Mouse (Mus musculus) ZHBTc4 (cell line): ENCODE results near the gene Polr3c.
"Not testable (repeated sequence)": the region's sequence is repeated elsewhere in the genome, so short reads cannot be mapped to it uniquely, and the experiment has no call there.

Experiments used
- DNase-seq: peaks from one replicate; pipeline ENCODE4 v3.0.0-alpha.2; 2011; ENCODE audit warnings: low read depth, low spot score

Gene Polr3c

GRCm38 (mm10) chr3:96708684-96709064 is 18.8 kb downstream of the Polr3c start:
- DNase-seq = no peak

GRCm38 (mm10) chr3:96707903-96708683 is 19.3 kb downstream of the Polr3c start, which contains the start of gene Nudt17:
Nudt17 (minus strand) TSS chr3:96708562.
- DNase-seq = peak; percentile 87

DNA sequence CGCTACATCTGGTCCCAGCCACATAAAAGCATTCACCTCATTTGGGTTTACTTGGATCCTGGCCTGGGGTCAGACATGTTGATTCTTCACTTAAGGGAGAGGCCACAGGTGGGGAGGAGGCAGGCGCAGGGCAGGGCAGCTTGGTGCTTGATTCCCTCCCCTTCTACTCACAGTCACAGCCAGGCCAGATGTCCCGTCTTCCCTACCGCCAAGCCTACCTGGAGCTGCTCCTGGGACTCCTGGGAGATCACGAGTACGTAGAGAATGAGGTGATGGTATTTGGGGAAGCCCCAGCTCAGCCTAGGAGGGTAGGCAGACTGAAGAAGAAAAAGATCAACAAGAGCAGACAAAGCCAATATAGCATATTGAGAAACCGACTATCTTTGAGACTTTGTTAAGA is 20.4 kb downstream of the Polr3c start:
- no peak for DNase-seq

- DNase-seq = no peak
Measured at GRCm38 (mm10) chr3:96706217-96706616, 21.2 kb downstream of the Polr3c start.

DNA sequence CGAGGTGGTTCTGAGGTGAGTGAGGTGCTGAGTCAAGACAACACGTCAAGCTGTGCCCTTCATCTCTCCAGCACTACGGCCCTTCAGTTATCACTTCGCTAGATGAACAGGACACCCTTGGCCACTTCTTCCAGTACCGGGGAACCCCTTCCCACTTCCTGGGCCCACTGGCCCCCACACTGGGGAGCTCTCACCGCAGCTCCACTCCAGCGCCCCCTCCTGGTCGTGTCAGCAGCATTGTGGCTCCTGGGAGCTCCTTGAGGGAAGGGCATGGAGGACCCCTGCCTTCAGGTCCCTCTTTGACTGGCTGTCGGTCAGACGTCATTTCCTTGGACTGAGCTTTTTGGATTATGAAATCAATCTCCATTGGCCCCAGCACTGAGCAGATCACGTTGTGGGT is 22.6 kb downstream of the Polr3c start:
- DNase-seq = peak; percentile 52

DNA sequence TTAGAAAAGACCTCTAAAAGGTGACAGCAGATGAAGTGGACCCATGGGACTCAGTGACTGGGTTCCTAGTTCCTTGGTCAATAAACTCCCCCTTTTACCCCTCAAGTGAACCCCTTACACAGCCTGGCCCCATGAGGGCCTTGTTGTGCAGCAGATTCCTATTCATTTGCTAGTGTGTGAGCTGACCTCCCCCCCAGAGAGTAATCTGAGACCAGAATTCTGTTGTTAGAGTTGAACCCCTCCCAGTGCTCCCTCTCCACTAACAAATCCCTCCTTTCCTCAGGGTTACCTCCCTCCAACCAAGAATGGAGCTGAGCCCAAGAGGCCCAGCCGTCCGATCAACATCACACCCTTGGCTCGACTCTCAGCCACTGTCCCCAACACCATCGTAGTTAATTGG is 26.4 kb downstream of the Polr3c start:
- DNase-seq = no peak

DNA sequence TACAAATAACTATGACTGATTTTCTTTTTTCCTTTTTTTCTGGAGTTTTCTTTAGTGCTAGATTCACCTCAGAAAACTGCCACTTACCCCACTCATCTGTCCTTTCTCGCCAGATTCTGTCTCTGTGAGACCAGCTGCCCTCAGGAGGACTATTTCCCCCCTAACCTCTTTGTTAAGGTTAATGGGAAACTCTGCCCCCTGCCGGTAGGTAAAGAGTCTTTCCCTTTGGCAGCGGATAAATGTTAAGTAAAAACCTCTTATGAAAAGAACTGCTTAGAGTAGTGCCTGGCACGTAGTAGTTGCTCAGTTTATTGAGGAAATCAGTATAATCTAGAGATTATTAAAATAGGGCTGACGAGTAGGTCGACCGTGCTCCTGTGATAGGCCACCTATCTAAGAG is 27.1 kb downstream of the Polr3c start:
- DNase-seq = peak; percentile 76

DNA sequence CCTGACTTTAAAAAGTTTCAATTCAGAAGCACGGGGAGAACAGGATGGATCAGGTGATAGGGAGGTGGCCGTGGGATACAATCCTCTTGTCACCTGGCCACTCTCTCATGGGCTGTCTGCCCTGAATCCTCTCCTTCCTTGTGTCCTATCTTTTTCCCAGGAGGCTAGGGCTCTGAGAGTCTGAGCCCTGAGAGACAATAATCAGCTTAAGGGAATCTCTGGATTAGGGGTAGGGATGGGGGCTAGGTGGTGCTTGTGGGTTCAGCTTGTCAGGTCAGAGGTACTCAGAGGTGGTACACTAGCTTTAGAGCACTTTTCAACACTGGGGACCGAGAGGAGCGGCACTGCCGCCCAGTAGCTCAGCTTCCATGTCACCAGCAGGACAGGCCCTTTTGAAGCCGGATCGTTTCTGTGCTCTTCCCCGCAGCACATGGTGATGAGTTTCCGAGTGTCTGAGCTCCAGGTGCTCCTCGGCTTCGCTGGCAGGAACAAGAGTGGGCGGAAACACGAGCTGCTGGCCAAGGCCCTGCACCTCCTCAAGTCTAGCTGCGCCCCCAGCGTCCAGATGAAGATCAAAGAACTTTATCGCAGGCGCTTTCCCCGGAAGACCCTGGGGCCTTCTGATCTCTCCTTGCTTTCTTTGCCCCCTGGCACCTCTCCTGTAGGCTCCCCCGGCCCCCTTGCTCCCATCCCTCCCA is 28.3 kb downstream of the Polr3c start:
- no peak for DNase-seq

DNA sequence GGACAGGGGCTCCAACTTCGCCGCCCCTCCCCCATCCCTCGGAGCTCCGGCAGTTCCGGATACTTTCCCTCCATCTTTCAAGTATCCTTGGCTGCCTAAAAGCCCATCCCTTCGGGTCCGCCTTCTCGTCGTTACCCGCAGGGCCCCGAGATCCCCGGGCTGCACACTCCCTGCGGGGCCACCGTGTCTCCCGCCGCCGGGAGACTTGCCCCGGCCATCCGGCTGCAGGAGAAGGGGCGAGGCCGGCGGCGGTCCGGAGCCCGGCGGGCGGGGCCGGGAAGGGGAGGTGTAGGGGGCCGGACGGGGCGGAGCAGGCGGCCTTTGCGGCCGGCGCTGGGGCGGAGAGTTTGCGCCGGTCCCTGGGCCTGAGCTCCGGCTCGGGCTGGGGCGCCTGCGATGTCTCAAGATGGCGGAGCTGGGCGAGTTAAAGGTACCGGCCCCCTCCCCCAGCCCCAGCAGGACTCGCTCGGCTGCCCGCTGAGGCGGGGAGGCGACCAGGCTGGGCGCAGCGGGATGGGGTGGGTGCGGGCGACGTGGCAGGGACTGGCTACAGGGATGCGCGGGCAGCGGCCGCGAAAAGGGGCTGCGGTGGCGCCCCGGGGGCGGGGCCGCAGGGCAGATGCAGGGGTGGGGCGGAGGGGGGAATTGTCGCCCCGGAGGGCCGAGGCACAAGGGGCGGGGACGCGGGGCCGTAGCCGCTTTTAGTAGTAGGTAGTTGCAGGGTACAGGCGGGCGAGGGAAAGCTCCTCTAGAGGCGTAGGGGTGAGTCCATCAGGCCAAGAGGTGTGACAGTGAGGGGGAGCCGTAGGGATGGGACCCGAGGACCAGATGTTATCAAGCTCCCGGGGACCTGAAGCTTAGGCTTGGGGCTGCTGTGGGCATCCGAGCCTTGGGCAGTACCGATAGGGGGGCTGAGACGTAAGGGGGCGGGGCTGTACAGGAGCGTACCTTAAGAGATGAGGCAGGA is 30.4 kb downstream of the Polr3c start:
- peak; percentile 97 for DNase-seq

DNA sequence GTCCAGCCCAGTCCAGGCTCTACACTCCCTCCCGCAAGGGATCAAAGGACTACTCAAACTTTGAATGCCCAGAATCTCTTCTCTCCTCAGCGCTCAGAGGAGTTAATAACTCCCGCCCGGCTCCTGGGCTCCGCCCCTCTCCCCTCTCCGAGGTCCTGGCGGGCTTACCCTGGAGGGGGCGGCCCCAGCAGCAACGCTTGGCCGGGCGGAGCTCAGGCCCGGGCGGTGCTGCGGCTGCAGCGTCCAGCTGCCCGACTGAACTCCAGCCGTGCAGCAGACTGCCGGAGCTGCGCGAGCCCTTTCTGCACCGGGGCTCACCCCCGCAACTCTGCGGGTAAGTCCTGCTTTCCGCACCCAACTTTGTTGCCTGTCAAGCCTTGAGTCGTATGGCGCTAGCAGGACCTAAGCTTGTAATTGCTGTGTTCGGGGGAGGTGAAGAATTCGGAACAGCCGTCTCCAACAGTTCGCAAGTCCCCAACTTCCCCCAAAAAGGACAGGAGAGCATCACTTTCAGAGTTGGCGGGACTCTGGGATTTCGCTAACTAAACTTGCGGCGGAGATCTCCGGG is 31.1 kb downstream of the Polr3c start, which contains the start of gene Pias3:
Gene Pias3, plus strand, starts transcription at position 187 of the 568 bp plus-strand sequence.
- DNase-seq = peak; percentile 96

- DNase-seq = no peak
Measured at GRCm38 (mm10) chr3:96693579-96693978, 33.8 kb downstream of the Polr3c start.

GRCm38 (mm10) chr3:96692506-96692905 is 34.9 kb downstream of the Polr3c start:
- DNase-seq = peak; percentile 78

DNA sequence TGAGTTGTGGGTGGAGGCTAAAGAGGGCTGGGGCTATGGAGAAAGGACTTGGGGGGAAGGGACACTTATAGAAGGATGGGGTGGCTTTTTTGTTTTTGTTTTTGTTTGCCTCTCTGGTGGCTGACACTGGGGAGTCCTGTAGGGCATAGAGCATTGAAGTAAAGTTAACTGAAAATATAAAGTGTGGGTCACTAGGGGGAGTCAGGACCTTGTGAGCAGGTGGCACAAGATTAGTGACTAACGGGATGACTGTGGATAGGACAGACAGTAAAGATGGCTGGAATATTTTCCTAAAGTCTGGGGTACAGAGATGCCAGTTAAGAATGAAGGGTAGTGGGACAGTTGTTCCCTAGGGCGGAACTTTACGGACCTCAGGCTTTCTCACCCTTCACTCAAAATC is 37.1 kb downstream of the Polr3c start:
- DNase-seq = no peak

DNA sequence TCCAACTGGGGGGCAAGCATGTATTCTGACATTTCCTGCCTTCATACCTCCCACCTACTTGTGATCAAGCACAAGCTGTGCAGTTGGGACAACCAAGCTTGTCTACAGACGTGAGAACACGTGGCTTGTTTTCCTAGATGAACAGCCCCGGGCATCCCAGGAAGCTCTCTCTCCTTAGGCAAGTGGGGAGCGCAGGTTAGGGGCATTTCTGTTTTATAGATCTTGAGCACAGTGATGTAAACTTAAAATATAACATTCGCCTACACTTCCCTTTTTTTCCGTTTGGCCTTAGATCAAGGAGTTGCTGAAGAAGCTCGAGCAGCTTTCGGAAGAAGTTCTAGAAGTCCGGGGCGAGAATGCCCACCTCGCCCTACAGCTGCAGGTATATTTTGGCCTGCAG is 38.6 kb downstream of the Polr3c start:
- no peak for DNase-seq

DNA sequence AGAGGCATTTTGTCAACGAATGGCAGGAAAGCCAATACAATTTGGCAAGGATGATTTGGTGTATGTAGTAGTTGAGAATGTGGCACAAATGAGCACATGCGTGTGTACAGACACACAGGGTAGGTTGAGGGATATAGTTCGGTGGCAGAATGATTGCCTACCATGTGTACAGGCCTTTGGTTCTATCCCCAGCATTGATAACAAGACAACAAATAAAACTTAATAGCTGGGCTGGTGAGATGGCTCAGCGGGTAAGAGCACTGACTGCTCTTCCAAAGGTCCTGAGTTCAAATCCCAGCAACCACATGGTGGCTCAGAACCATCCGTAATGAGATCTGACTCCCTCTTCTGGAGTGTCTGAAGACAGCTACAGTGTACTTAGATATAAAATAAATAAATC is 41.4 kb downstream of the Polr3c start:
- DNase-seq = not testable (repeated sequence)

GRCm38 (mm10) chr3:96684822-96685156 is 42.6 kb downstream of the Polr3c start:
- peak; percentile 53 for DNase-seq

GRCm38 (mm10) chr3:96684151-96684821 is 43.1 kb downstream of the Polr3c start:
- no peak for DNase-seq

DNA sequence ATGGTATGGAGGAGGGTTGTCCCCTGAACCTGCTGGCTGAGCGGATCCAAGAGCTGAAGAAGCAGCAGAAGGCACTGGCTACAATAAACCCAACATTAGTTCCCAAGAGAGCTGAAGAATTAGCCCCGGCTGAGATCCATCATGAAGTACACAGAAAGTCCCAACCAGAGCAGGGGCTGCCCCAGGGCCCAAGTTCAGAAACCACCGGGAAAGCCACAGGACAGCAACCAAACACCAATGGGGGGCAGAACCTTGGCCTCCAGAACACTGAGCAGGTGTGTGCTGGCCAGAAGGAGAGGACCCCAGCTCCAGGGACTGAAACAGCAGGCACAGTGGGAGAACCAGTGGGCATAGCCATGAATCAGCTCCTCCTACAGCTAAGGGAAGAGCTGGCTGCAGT is 43.9 kb downstream of the Polr3c start:
- DNase-seq = no peak

- no peak for DNase-seq
Measured at GRCm38 (mm10) chr3:96680269-96680956, 47.0 kb downstream of the Polr3c start.

DNA sequence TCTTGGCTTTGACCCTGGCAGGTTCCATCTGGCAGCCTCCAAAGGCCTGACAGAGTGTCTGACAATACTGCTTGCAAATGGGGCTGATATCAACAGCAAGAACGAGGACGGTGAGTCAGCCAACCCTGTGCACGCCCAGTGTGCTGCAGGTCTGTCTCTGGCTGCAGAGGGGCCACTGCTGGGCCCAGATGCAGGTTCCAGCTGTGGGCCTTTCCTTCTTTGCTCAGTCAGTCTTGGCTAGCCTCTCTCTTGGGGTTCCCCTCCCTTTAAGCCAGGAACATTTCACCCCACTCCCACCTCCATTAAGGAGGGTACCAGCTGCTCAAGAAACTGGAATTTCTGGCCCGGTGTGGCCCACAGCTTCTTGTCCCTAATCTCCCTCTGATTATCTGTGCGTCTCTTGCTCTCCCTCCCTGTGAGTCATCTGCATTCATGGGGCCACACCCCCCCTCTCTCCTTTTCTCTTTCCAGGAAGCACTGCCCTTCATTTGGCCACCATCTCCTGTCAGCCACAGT is 48.2 kb downstream of the Polr3c start:
- DNase-seq = peak; percentile 66
